Comparison of ENCODE assay signal across 28 mouse cellular contexts in the genomic region with DNA sequence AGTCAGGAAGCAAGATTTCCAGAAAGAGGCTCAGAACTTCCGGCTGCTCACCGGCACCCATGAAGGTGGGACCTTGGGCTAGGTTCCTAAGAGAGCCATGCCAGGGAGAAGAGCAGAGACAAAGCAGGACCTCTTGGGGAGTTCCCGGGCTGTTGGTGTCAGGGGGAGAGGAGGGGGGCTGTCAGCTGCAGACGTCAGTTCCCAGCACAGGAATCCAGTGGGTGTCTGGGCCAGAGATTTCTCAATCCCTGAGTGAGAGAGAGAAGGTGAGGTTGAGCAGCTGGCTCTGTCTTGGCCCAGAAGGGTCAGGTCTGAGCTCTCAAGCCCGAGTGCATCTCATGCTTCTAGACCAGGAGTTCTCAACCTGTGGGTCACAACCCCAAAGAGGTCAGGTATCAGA. TPM values are rescaled to one million over a fixed set of nuclear protein-coding genes. Genes with fewer than 3 reads are reported as not detected.
DNase-seq lines count a peak whose midpoint lies in the region; ATAC-seq and TF ChIP-seq lines count a peak whose summit lies in the region.
"Had no signal": no experiment of that assay in that cellular context is flagged by ENCODE, and none has a peak within 500 bp of the region (broad histone marks: within the 10 kb centered on the region; RNA-seq: fewer than 3 reads in every experiment).

No protein-coding gene starts in this region.

- TF ChIP-seq CTCF in midbrain, postnatal 0 days (IDR thresholded peaks at IDR 0.05) = no peak

- no peak overlapping the region for H3K4me3 ChIP-seq in heart, embryonic 11.5 days (ENCODE audit: low read depth, low read length)
- H3K4me3 ChIP-seq in heart, embryonic 10.5 days = no peak overlapping the region
- H3K4me3 ChIP-seq in midbrain, embryonic 11.5 days (ENCODE audit: low read depth, low read length) = no peak overlapping the region
- no peak overlapping the region for H3K4me3 ChIP-seq in midbrain, postnatal 0 days (ENCODE audit: low read depth, low read length)
- H3K4me3 ChIP-seq: embryonic facial prominence, embryonic 10.5 days; embryonic facial prominence, embryonic 13.5 days; forebrain, embryonic 10.5 days; forebrain, embryonic 13.5 days; hindbrain, embryonic 12.5 days had no signal

- DNase-seq in heart, embryonic 10.5 days (ENCODE audit: low spot score) = no peak
- DNase-seq in midbrain, embryonic 11.5 days (ENCODE audit: low spot score, missing footprints) = peak; percentile 33
- no peak for DNase-seq in midbrain, postnatal 0 days (ENCODE audit: low spot score)
- DNase-seq in lung, postnatal 25 days (ENCODE audit: low spot score) = peak; percentile 21
- no peak for DNase-seq in urinary bladder, postnatal 25 days (ENCODE audit: low spot score)
- DNase-seq: adrenal gland, adult 2 months; adrenal gland, postnatal 14 days; B cell, adult 2 months; cerebellum, adult 11 months; cerebellum, adult 2 months; cerebellum, postnatal 10 days; cerebellum, postnatal 36 days; embryo, embryonic 11 days; gastrocnemius, postnatal 25 days had no signal

- WGBS in heart, embryonic 11.5 days (ENCODE audit: insufficient replicate concordance) = 48% methylated on average over 5 of the region's 5 CpGs
- WGBS in heart, embryonic 10.5 days = 55% methylated on average over 5 of the region's 5 CpGs
- WGBS in midbrain, embryonic 11.5 days = 78% methylated on average over 5 of the region's 5 CpGs
- 77% methylated on average over 5 of the region's 5 CpGs for WGBS in midbrain, postnatal 0 days

- no peaks in the 10 kb centered on the region; the same call in 1 of the 2 replicates for H3K27me3 ChIP-seq in heart, embryonic 11.5 days (ENCODE audit: control insufficient read depth, insufficient read depth, low read length)
- H3K27me3 ChIP-seq in heart, embryonic 10.5 days (ENCODE audit: insufficient read depth, poor library complexity, severe bottlenecking) = peaks cover 12% of the 10 kb centered on the region; the same call in 1 of the 2 replicates
- no peaks in the 10 kb centered on the region for H3K27me3 ChIP-seq in midbrain, embryonic 11.5 days (ENCODE audit: control insufficient read depth, insufficient read depth, low read length)
- no peaks in the 10 kb centered on the region for H3K27me3 ChIP-seq in midbrain, postnatal 0 days (ENCODE audit: insufficient read depth, low read length)
- H3K27me3 ChIP-seq: embryonic facial prominence, embryonic 13.5 days; forebrain, embryonic 13.5 days; hindbrain, embryonic 12.5 days had no signal

- 0 out of 2 replicates have a peak overlapping the region, but pooled peaks have one; percentile 28 for H3K9ac ChIP-seq in heart, embryonic 11.5 days (ENCODE audit: low read depth, low read length)
- H3K9ac ChIP-seq in midbrain, embryonic 11.5 days (ENCODE audit: low read length) = no peak overlapping the region
- no peak overlapping the region for H3K9ac ChIP-seq in midbrain, postnatal 0 days (replicated peaks; ENCODE audit: low read length, poor library complexity, severe bottlenecking)
- H3K9ac ChIP-seq: embryonic facial prominence, embryonic 13.5 days; forebrain, embryonic 13.5 days; hindbrain, embryonic 12.5 days had no signal

- H3K27ac ChIP-seq in heart, embryonic 11.5 days (ENCODE audit: low read depth, low read length) = no peak overlapping the region
- H3K27ac ChIP-seq in heart, embryonic 10.5 days = no peak overlapping the region
- H3K27ac ChIP-seq in midbrain, embryonic 11.5 days (ENCODE audit: low read depth, low read length) = no peak overlapping the region
- no peak overlapping the region for H3K27ac ChIP-seq in midbrain, postnatal 0 days (ENCODE audit: low read depth, low read length)
- H3K27ac ChIP-seq: embryonic facial prominence, embryonic 10.5 days; embryonic facial prominence, embryonic 13.5 days; forebrain, embryonic 10.5 days; forebrain, embryonic 13.5 days; hindbrain, embryonic 12.5 days had no signal

- H3K9me3 ChIP-seq in heart, embryonic 11.5 days (replicated peaks; ENCODE audit: control insufficient read depth, low read length) = no peaks in the 10 kb centered on the region
- H3K9me3 ChIP-seq in heart, embryonic 10.5 days = no peaks in the 10 kb centered on the region
- no peaks in the 10 kb centered on the region for H3K9me3 ChIP-seq in midbrain, embryonic 11.5 days (ENCODE audit: control insufficient read depth, low read length)
- no peaks in the 10 kb centered on the region for H3K9me3 ChIP-seq in midbrain, postnatal 0 days (ENCODE audit: low read length)
- H3K9me3 ChIP-seq: embryonic facial prominence, embryonic 10.5 days; embryonic facial prominence, embryonic 13.5 days; forebrain, embryonic 10.5 days; forebrain, embryonic 13.5 days; G1E had no signal

- no peak for ATAC-seq in heart, embryonic 11.5 days (replicated peaks; ENCODE audit: insufficient number of reproducible peaks, low FRiP score, low TSS enrichment)
- ATAC-seq in midbrain, embryonic 11.5 days (ENCODE audit: low FRiP score) = no peak
- ATAC-seq in midbrain, postnatal 0 days (ENCODE audit: low FRiP score) = no peak
- no peak for ATAC-seq in erythroblast, adult 5-6 weeks (replicated peaks; ENCODE audit: low FRiP score, poor library complexity, severe bottlenecking)
- ATAC-seq: forebrain, embryonic 13.5 days; forebrain, embryonic 16.5 days; hindbrain, embryonic 16.5 days had no signal

- no peaks in the 10 kb centered on the region for H3K36me3 ChIP-seq in heart, embryonic 11.5 days (ENCODE audit: control insufficient read depth, insufficient read depth, low read length)
- no peaks in the 10 kb centered on the region for H3K36me3 ChIP-seq in heart, embryonic 10.5 days
- no peaks in the 10 kb centered on the region for H3K36me3 ChIP-seq in midbrain, embryonic 11.5 days (ENCODE audit: control insufficient read depth, insufficient read depth, low read length)
- no peaks in the 10 kb centered on the region for H3K36me3 ChIP-seq in midbrain, postnatal 0 days (ENCODE audit: insufficient read depth, low read length)
- H3K36me3 ChIP-seq: embryonic facial prominence, embryonic 10.5 days; embryonic facial prominence, embryonic 13.5 days; forebrain, embryonic 10.5 days; G1E; hindbrain, embryonic 12.5 days had no signal

- H3K4me2 ChIP-seq in heart, embryonic 11.5 days = no peak overlapping the region
- no peak overlapping the region for H3K4me2 ChIP-seq in midbrain, embryonic 11.5 days
- no peak overlapping the region for H3K4me2 ChIP-seq in midbrain, postnatal 0 days (ENCODE audit: low read depth, low read length, poor library complexity, severe bottlenecking)
- H3K4me2 ChIP-seq: embryonic facial prominence, embryonic 13.5 days; forebrain, embryonic 13.5 days; hindbrain, embryonic 12.5 days had no signal

- no peaks in the 10 kb centered on the region for H3K4me1 ChIP-seq in heart, embryonic 11.5 days (ENCODE audit: control insufficient read depth, insufficient read depth, low read length)
- peaks cover 9% of the 10 kb centered on the region; the same call in 1 of the 2 replicates for H3K4me1 ChIP-seq in heart, embryonic 10.5 days
- no peaks in the 10 kb centered on the region for H3K4me1 ChIP-seq in midbrain, embryonic 11.5 days (ENCODE audit: control insufficient read depth, insufficient read depth, low read length)
- no peaks in the 10 kb centered on the region for H3K4me1 ChIP-seq in midbrain, postnatal 0 days (ENCODE audit: insufficient read depth, low read length)
- H3K4me1 ChIP-seq: hindbrain, embryonic 12.5 days had no signal

RNA-seq across cellular contexts. Expression of a gene that starts 27.7 kb away (rescaled TPM):
- polyA plus RNA-seq in heart, embryonic 11.5 days (2014; fragmentation: Nextera tagmentation; extraction: Ambion mirVana) = 0.10 TPM in 1 of 2 replicates, not detected in the other
- 0.65 TPM in 1 of 2 replicates, not detected in the other for polyA plus RNA-seq in heart, embryonic 10.5 days (2016; fragmentation: Nextera tagmentation; extraction: Ambion mirVana)
- 0.11 TPM in 1 of 2 replicates, not detected in the other for polyA plus RNA-seq in midbrain, embryonic 11.5 days (2014; fragmentation: Nextera tagmentation; extraction: Ambion mirVana)
- 1.7 TPM in 1 of 2 replicates, not detected in the other for total RNA-seq in midbrain, postnatal 0 days (2014; rRNA removed)
- 0.21 and 0.23 TPM in 2 replicates for polyA plus RNA-seq in midbrain, postnatal 0 days (2015; fragmentation: Nextera tagmentation; extraction: Ambion mirVana)
- total RNA-seq in erythroblast, adult 5-6 weeks (2015; ENCODE audit: low replicate concordance) = not detected in 2 replicates
- not detected in 2 replicates for total RNA-seq in erythroblast, adult 5-6 weeks (2017; ENCODE audit: low replicate concordance)
- total RNA-seq: adrenal gland, adult 2 months; adrenal gland, postnatal 14 days; adrenal gland, postnatal 4 days; CH12.LX; heart, adult 18-20 months; hematopoietic stem cell, adult 5-6 weeks had no signal
- polyA plus RNA-seq: adrenal gland, adult 2 months; forebrain, embryonic 13.5 days; G1E had no signal

RNA-seq across cellular contexts. Expression of a gene that starts 53.4 kb away (rescaled TPM):
- polyA plus RNA-seq in heart, embryonic 11.5 days (2014; fragmentation: Nextera tagmentation; extraction: Ambion mirVana) = 4.3 and 4.7 TPM in 2 replicates
- polyA plus RNA-seq in heart, embryonic 10.5 days (2016; fragmentation: Nextera tagmentation; extraction: Ambion mirVana) = 3.1 and 4.3 TPM in 2 replicates
- polyA plus RNA-seq in midbrain, embryonic 11.5 days (2014; fragmentation: Nextera tagmentation; extraction: Ambion mirVana) = 6.5 and 6.6 TPM in 2 replicates
- total RNA-seq in midbrain, postnatal 0 days (2014; rRNA removed) = 17.1 and 18.8 TPM in 2 replicates
- polyA plus RNA-seq in midbrain, postnatal 0 days (2015; fragmentation: Nextera tagmentation; extraction: Ambion mirVana) = 3.1 and 3.6 TPM in 2 replicates
- total RNA-seq in erythroblast, adult 5-6 weeks (2015; ENCODE audit: low replicate concordance) = 2.3 and 5.6 TPM in 2 replicates
- total RNA-seq in erythroblast, adult 5-6 weeks (2017; ENCODE audit: low replicate concordance) = 4.0 and 5.3 TPM in 2 replicates

Comparison
In these comparisons a context has a peak if more than half of its experiments do, and no peak if none do; other contexts are left out.
1. DNase-seq: peak in midbrain, embryonic 11.5 days (single experiment) and lung, postnatal 25 days (single experiment); none in heart, embryonic 10.5 days (single experiment), midbrain, postnatal 0 days (single experiment) and urinary bladder, postnatal 25 days (single experiment).